Mouse (Mus musculus) lung, postnatal 0 days (tissue): Measurements from ENCODE around the gene Rasgrp2.

Experiments used
- CTCF ChIP-seq: IDR thresholded peaks from 2 replicates; pipeline ENCODE4 v1.5.1; 2016; ENCODE audit warnings: antibody characterized with exemption, mild to moderate bottlenecking
- EP300 ChIP-seq: IDR thresholded peaks from 2 replicates; pipeline ENCODE4 v1.6.1; 2016; ENCODE audit warnings: antibody characterized with exemption, mild to moderate bottlenecking, control low read depth

DNA sequence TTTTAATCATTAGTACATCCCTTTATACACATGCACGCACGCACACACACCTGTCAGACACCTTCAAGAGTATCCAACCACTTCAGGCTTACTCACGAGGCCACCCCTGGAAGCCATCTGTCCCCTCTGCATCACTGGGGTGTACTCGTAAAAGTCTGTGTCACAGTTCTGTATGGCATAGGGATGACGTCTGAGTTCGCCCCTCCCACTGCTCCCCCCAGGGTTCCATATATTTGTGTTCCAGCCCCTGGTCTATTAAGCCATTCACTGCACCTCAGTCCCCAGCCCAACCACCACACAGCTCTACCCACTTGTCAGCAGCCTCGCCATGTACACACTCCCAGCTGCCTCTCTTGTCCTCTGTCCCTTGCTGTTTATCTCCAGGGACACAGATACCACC is 22.9 kb downstream of the Rasgrp2 start:
- TF ChIP-seq CTCF (no peak), EP300 (no peak)
